Mouse (Mus musculus): ENCODE data around the gene Phrf1. TPM values are rescaled to one million over a fixed set of nuclear protein-coding genes. Genes with fewer than 3 reads are reported as not detected.
A peak's percentile ranks its signal among the peaks of the same experiment; 100 is the strongest.

The Phrf1 gene
- polyA plus RNA-seq, 1 experiment, result 44.5 TPM

GRCm38 (mm10) chr7:141221249-141222125, 7.1 kb upstream of the Phrf1 start:
- Histone ChIP-seq H3K27me3 (ENCODE audit: control insufficient read depth, insufficient read depth, insufficient read length) (no peaks in the 10 kb centered on the region), H3K4me2 (ENCODE audit: low read depth) (peak overlapping the region; percentile 85), H3K79me2 (ENCODE audit: control insufficient read depth, insufficient read depth) (peaks cover 18% of the 10 kb centered on the region), H3K4me3 (peak overlapping the region; percentile 53), H3ac (ENCODE audit: control insufficient read depth, insufficient read length) (peak overlapping the region; percentile 16), H3K36me3 (ENCODE audit: control insufficient read depth, insufficient read depth) (no peaks in the 10 kb centered on the region)
- TF ChIP-seq MYOD1 (IDR thresholded peaks at IDR 0.05; ENCODE audit: control insufficient read depth in 1 of 3, insufficient read length in 2 of 3, low read depth in 2 of 3), result peak in 2 of 3 experiments; percentile 33 to 59
- TF ChIP-seq POLR2AphosphoS2 (IDR thresholded peaks at IDR 0.05; ENCODE audit: insufficient read length, low read depth), result peak; percentile 55
- TF ChIP-seq MAX (IDR thresholded peaks at IDR 0.05; ENCODE audit: low read depth), result no peak
- peak; percentile 52 for TF ChIP-seq SRF (IDR thresholded peaks at IDR 0.05; ENCODE audit: control insufficient read depth, insufficient read length, low read depth)
- TF ChIP-seq USF1 (IDR thresholded peaks at IDR 0.05; ENCODE audit: low read depth), result no peak
- TF ChIP-seq POLR2A (IDR thresholded peaks at IDR 0.05; ENCODE audit: insufficient read length, low read depth), result peak; percentile 41
- peak in 1 of 3 experiments; percentile 56 for TF ChIP-seq MYOG (IDR thresholded peaks at IDR 0.05; ENCODE audit: control insufficient read depth in 1 of 3, insufficient read depth in 1 of 3, insufficient read length in 2 of 3, low read depth in 2 of 3)

GRCm38 (mm10) chr7:141222126-141222467, 6.5 kb upstream of the Phrf1 start:
- Histone ChIP-seq H3ac (ENCODE audit: control insufficient read depth, insufficient read length) (no peak overlapping the region), H3K27me3 (ENCODE audit: control insufficient read depth, insufficient read depth, insufficient read length) (no peaks in the 10 kb centered on the region), H3K36me3 (ENCODE audit: control insufficient read depth, insufficient read depth) (no peaks in the 10 kb centered on the region), H3K4me2 (ENCODE audit: low read depth) (peak overlapping the region; percentile 83), H3K79me2 (ENCODE audit: control insufficient read depth, insufficient read depth) (peaks cover 18% of the 10 kb centered on the region), H3K4me3 (peak overlapping the region; percentile 53)
- TF ChIP-seq POLR2A (IDR thresholded peaks at IDR 0.05; ENCODE audit: insufficient read length, low read depth) (peak; percentile 62), POLR2AphosphoS2 (IDR thresholded peaks at IDR 0.05; ENCODE audit: insufficient read length, low read depth) (peak; percentile 65), CEBPB (IDR thresholded peaks at IDR 0.05; ENCODE audit: insufficient read depth, poor library complexity, severe bottlenecking) (no peak)

- H3K36me3 ChIP-seq (ENCODE audit: control insufficient read depth, insufficient read depth), result no peaks in the 10 kb centered on the region
- H3ac ChIP-seq (ENCODE audit: control insufficient read depth, insufficient read length), result no peak overlapping the region
- peak overlapping the region; percentile 83 for H3K4me2 ChIP-seq (ENCODE audit: low read depth)
- peaks cover 12% of the 10 kb centered on the region for H3K79me2 ChIP-seq (ENCODE audit: control insufficient read depth, insufficient read depth)
- no peaks in the 10 kb centered on the region for H3K27me3 ChIP-seq (ENCODE audit: control insufficient read depth, insufficient read depth, insufficient read length)
- TF ChIP-seq MYOD1 (IDR thresholded peaks at IDR 0.05; ENCODE audit: control insufficient read depth in 1 of 3, insufficient read length in 2 of 3, low read depth in 2 of 3) (no peak), TCF3 (IDR thresholded peaks at IDR 0.05; ENCODE audit: insufficient read length, low read depth) (no peak), POLR2AphosphoS2 (IDR thresholded peaks at IDR 0.05; ENCODE audit: insufficient read length, low read depth) (no peak)
- peak overlapping the region; percentile 53 for H3K4me3 ChIP-seq
Observed at GRCm38 (mm10) chr7:141222696-141223215, 5.8 kb upstream of the Phrf1 start.

- H3K4me3 ChIP-seq, result no peak overlapping the region
- H3ac ChIP-seq (ENCODE audit: control insufficient read depth, insufficient read length), result no peak overlapping the region
- no peaks in the 10 kb centered on the region for H3K27me3 ChIP-seq (ENCODE audit: control insufficient read depth, insufficient read depth, insufficient read length)
- no peak overlapping the region for H3K4me2 ChIP-seq (ENCODE audit: low read depth)
- H3K36me3 ChIP-seq (ENCODE audit: control insufficient read depth, insufficient read depth), result no peaks in the 10 kb centered on the region
- H3K79me2 ChIP-seq (ENCODE audit: control insufficient read depth, insufficient read depth), result peaks cover 29% of the 10 kb centered on the region
- no peak for TF ChIP-seq MYOD1 (IDR thresholded peaks at IDR 0.05; ENCODE audit: control insufficient read depth in 1 of 3, insufficient read length in 2 of 3, low read depth in 2 of 3)
- no peak for TF ChIP-seq E2F4 (IDR thresholded peaks at IDR 0.05; ENCODE audit: insufficient read depth)
- no peak for TF ChIP-seq MYOG (IDR thresholded peaks at IDR 0.05; ENCODE audit: control insufficient read depth in 1 of 3, insufficient read depth in 1 of 3, insufficient read length in 2 of 3, low read depth in 2 of 3)
- TF ChIP-seq TCF3 (IDR thresholded peaks at IDR 0.05; ENCODE audit: insufficient read length, low read depth), result no peak
- no peak for TF ChIP-seq TCF12 (IDR thresholded peaks at IDR 0.05; ENCODE audit: insufficient read depth, poor library complexity, severe bottlenecking)
- TF ChIP-seq USF1 (IDR thresholded peaks at IDR 0.05; ENCODE audit: low read depth), result no peak
- no peak for TF ChIP-seq CEBPB (IDR thresholded peaks at IDR 0.05; ENCODE audit: insufficient read depth, poor library complexity, severe bottlenecking)
- no peak for TF ChIP-seq REST (IDR thresholded peaks at IDR 0.05; ENCODE audit: insufficient read depth, insufficient read length)
- no peak for TF ChIP-seq POLR2A (IDR thresholded peaks at IDR 0.05; ENCODE audit: insufficient read length, low read depth)
- TF ChIP-seq POLR2AphosphoS2 (IDR thresholded peaks at IDR 0.05; ENCODE audit: insufficient read length, low read depth), result no peak
- no peak for TF ChIP-seq SRF (IDR thresholded peaks at IDR 0.05; ENCODE audit: control insufficient read depth, insufficient read length, low read depth)
- no peak for TF ChIP-seq MAX (IDR thresholded peaks at IDR 0.05; ENCODE audit: low read depth)
Observed at GRCm38 (mm10) chr7:141226535-141226934, 2.0 kb upstream of the Phrf1 start.

GRCm38 (mm10) chr7:141227796-141228195, 788 bp upstream of the Phrf1 start:
- TF ChIP-seq MAX (IDR thresholded peaks at IDR 0.05; ENCODE audit: low read depth) (no peak), MYOG (IDR thresholded peaks at IDR 0.05; ENCODE audit: control insufficient read depth in 1 of 3, insufficient read depth in 1 of 3, insufficient read length in 2 of 3, low read depth in 2 of 3) (no peak), MYOD1 (IDR thresholded peaks at IDR 0.05; ENCODE audit: control insufficient read depth in 1 of 3, insufficient read length in 2 of 3, low read depth in 2 of 3) (no peak), POLR2A (IDR thresholded peaks at IDR 0.05; ENCODE audit: insufficient read length, low read depth) (no peak), TCF3 (IDR thresholded peaks at IDR 0.05; ENCODE audit: insufficient read length, low read depth) (no peak), E2F4 (IDR thresholded peaks at IDR 0.05; ENCODE audit: insufficient read depth) (no peak), CEBPB (IDR thresholded peaks at IDR 0.05; ENCODE audit: insufficient read depth, poor library complexity, severe bottlenecking) (no peak), REST (IDR thresholded peaks at IDR 0.05; ENCODE audit: insufficient read depth, insufficient read length) (no peak), USF1 (IDR thresholded peaks at IDR 0.05; ENCODE audit: low read depth) (no peak), POLR2AphosphoS2 (IDR thresholded peaks at IDR 0.05; ENCODE audit: insufficient read length, low read depth) (no peak), SRF (IDR thresholded peaks at IDR 0.05; ENCODE audit: control insufficient read depth, insufficient read length, low read depth) (no peak), TCF12 (IDR thresholded peaks at IDR 0.05; ENCODE audit: insufficient read depth, poor library complexity, severe bottlenecking) (no peak)
- peaks cover 41% of the 10 kb centered on the region for H3K79me2 ChIP-seq (ENCODE audit: control insufficient read depth, insufficient read depth)
- H3K36me3 ChIP-seq (ENCODE audit: control insufficient read depth, insufficient read depth), result peaks cover 11% of the 10 kb centered on the region
- peak overlapping the region; percentile 46 for H3K4me2 ChIP-seq (ENCODE audit: low read depth)
- no peaks in the 10 kb centered on the region for H3K27me3 ChIP-seq (ENCODE audit: control insufficient read depth, insufficient read depth, insufficient read length)
- H3K4me3 ChIP-seq, result peak overlapping the region; percentile 80
- peak overlapping the region; percentile 75 for H3ac ChIP-seq (ENCODE audit: control insufficient read depth, insufficient read length)

All from myocyte (in vitro differentiated cells).